Mouse (Mus musculus): Measurements from ENCODE around the gene Cant1. TPM values are rescaled to one million over a fixed set of nuclear protein-coding genes. Genes with fewer than 3 reads are reported as not detected.
"Not testable (repeated sequence)": the region's sequence is repeated elsewhere in the genome, so short reads cannot be mapped to it uniquely, and the experiment has no call there.

Gene Cant1
- polyA plus RNA-seq, 1 experiment, result 121 TPM

DNA sequence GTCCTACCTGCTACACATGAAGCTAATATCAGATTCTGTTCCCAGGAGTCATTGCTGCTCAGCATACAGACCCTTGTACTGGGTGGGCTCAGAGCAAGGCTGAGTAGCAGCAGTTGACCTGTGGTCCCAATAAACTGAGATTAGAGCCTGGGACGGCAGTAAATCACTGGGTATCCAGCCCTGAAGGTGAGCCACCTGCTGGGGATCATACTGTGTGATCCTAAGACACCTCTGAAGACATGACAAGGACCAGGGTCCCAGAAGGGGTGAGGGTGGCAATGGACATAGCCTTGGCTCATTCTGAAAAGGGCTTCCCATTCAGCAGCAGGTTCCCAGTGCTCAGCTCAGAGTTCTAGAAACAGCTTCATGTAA lies 8.8 kb downstream of the Cant1 start:
- DNase-seq (ENCODE audit: low read depth, low spot score), result no peak
- WGBS, result 20% methylated on average over 1 of the region's 1 CpGs

- WGBS, result 35% methylated on average over 12 of the region's 12 CpGs
- DNase-seq (ENCODE audit: low read depth, low spot score), result no peak
These were observed 9.5 kb downstream of the Cant1 start for GRCm38 (mm10) chr11:118409106-118410072.

DNA sequence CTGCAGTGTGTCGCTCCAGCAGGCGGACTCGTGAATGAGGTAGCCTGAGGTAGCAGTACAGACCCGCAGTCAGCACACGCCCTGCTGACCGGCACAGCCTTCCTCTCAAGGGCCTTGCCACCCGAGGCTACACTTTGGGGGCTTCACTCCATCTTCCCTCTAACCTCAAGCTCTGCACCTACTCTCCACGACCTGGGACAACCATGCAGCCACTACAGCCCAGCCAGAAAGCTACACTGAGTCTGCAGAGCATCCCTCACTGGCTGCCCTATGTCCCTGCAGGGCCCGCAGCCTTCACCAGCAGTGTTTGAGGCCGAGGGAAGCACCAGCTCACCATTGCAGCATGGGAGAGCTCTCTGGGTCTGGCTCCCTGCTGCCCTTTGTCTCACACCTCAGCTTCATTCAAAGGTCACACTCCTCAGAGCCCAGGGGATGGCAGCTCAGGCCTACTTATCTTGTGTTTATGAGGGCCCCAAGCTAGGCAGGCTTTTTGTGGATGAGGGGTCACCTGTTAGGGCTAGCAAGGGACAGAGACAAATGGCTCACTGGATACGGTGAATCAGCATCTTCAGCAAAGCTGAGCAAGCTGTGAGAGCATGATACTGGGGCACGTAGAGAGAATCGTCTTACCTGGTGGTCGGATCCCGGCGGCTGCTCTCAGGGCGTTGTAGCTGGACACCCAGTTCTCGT lies 10.7 kb downstream of the Cant1 start:
- DNase-seq (ENCODE audit: low read depth, low spot score), result no peak
- 67% methylated on average over 18 of the region's 18 CpGs for WGBS

GRCm38 (mm10) chr11:118407318-118407910 lies 11.5 kb downstream of the Cant1 start:
- no peak for DNase-seq (ENCODE audit: low read depth, low spot score)
- WGBS, result 37% methylated on average over 23 of the region's 23 CpGs

DNA sequence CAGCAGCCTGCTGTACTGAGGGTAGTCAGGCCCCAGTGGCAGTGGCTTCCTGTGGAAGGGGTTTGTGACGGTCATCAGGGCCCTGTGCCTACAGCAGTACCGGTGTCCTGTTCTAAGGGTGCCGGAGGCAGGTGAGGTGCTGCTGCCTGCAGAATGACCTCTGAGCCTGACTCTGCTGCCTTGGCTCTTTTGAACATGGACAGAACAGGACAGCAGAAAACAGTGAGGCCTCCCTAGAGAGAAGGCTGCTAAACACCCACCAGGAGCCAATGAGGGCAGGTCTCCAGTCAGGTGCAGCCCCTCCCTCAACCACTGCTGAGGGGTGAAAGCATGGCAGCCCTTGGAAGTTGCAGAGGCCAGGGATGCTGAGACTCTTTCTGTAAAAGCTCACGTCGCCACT lies 12.4 kb downstream of the Cant1 start:
- DNase-seq (ENCODE audit: low read depth, low spot score), result no peak
- WGBS, result 89% methylated on average over 5 of the region's 5 CpGs

DNA sequence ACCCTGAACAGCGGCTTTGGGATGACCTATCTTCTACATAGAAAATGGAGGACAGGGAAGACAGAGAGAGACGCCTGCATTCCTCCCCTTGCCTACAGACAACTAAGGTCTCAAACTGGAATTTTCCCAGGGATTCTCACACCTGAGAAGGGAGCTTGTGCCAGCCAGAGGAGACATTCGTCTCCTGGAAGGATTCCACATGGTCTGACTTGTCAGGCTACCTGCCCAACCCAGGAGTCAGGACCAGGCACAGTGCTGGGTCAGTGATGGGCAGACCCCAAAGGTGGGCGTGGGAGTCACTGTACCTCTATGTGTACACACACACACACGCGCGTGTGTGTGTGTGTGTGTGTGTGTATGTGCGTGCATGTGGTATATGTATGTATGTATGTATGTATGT lies 13.6 kb downstream of the Cant1 start:
- WGBS, result 90% methylated on average over 8 of the region's 8 CpGs
- no peak for DNase-seq (ENCODE audit: low read depth, low spot score)

GRCm38 (mm10) chr11:118403951-118404899 lies 14.7 kb downstream of the Cant1 start:
- no peak for DNase-seq (ENCODE audit: low read depth, low spot score)
- WGBS, result 89% methylated on average over 6 of the region's 6 CpGs

- 67% methylated on average over 2 of the region's 2 CpGs for WGBS
- DNase-seq (ENCODE audit: low read depth, low spot score), result no peak
These were observed 15.7 kb downstream of the Cant1 start for GRCm38 (mm10) chr11:118403183-118403582.

DNA sequence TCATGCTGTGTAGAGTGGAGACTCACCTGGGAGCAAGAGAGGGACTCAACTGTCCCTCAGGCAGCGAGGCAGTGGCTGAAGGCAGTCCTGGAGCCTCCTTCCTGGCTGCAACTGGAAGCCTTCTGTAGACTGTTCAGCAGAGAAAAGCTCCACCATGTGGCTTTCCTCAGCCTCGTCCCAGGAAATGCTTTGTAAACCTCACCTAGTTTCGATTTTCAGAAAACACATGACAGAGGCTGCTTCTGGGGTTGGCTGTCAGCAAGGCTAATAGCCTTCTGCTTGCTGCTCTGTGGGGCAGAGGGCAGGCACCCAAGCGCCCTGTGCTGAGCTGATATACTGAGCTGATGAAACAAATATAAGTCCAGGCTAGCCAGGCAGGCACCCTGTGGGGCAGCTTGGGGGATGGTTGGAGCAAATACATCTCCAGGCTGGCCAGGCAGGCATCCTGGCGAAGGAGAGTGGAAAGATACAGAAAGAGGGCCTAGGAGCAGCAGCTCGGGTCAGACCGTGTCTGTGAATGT lies 17.1 kb downstream of the Cant1 start, which contains the start of gene Lgals3bp:
TSS of gene Lgals3bp (minus strand) at position 333 of the 521 bp plus-strand sequence.
- DNase-seq (ENCODE audit: low read depth, low spot score), result no peak
- 1% methylated on average over 7 of the region's 7 CpGs for WGBS

- no peak for DNase-seq (ENCODE audit: low read depth, low spot score)
- 20% methylated on average over 4 of the region's 4 CpGs for WGBS
These were observed 17.7 kb downstream of the Cant1 start for GRCm38 (mm10) chr11:118401195-118401594.

DNA sequence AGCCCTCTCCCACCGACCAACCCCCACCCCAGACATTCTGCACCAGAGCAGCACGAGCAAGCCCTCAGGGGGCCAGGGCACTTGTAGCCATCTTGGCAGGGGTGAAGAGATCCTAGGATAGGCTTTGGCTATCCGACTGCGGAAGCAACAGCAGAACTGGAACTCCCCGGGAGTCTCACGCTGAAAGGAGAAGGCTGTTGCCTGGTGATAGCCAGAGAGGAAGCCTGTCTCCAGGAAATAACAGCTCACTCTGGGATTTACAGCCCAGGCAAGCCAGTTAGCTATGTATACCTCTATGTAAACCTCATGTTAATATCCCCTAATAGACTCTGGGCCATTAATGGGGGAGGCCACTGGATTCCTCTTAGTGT lies 18.3 kb downstream of the Cant1 start:
- 4% methylated on average over 6 of the region's 6 CpGs for WGBS
- no peak for DNase-seq (ENCODE audit: low read depth, low spot score)

GRCm38 (mm10) chr11:118399891-118400565 lies 18.9 kb downstream of the Cant1 start:
- DNase-seq (ENCODE audit: low read depth, low spot score), result no peak
- 22% methylated on average over 5 of the region's 5 CpGs for WGBS

DNA sequence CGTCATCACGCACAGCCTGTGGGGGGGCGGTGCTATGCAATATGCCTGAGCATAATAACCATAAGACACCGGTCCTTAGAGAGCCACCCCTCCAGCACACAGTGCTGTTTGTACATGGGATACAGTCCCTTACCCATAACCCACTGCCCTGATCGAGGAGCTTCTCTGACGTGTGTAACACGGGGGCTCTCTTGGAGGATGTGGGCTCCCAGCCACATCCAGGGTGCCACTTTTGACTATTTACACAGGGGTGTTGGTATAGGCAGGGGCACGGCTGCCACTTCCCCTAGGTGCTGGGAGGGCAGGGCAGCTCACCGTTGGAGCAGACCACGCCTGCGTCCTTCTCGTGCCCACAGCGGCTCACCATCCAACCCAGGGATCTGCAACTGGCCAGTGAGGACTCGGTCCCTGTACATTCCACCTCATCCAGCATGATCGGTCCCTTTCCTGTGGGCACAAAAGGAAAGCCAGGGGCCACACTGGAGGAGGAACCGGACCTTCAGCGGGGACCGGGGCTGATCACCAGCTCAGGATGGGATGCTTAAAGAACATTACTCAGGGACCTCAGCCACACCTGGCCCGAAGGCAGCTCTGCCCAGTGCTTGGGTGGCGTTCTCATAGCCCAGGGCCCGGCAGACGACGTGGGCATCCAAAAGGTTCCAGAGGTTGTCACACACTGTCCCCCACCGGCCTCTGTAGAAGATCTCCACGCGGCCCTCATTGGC lies 20.9 kb downstream of the Cant1 start:
- 94% methylated on average over 26 of the region's 26 CpGs for WGBS
- no peak for DNase-seq (ENCODE audit: low read depth, low spot score)

GRCm38 (mm10) chr11:118394538-118394937 lies 24.3 kb downstream of the Cant1 start:
- 74% methylated on average over 6 of the region's 6 CpGs for WGBS

DNA sequence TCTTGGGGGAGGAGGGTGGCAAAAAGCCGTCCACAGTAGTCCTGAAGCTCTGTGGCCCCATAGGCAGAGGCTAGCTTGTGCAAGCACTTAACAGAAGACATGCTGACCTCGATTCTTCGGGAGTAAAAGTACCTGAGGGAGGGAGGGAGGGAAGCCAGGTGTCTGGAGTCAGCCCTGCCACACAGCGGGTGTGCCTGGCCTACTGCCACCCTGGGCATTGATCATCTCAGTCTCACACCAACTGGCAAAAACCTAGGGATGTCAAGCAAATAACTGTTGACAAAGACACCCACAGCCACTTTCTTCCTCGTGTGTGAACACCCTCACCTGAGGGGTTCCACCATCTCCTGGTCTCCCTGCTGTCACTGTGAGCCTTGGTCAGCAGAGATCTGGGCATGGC lies 24.9 kb downstream of the Cant1 start:
- 48% methylated on average over 5 of the region's 5 CpGs for WGBS
- DNase-seq (ENCODE audit: low read depth, low spot score), result no peak

More at GRCm38 (mm10) chr11:118394538-118394937, 24.3 kb downstream of the Cant1 start:
- DNase-seq (ENCODE audit: low read depth, low spot score), result no peak

GRCm38 (mm10) chr11:118387816-118388215 lies 31.1 kb downstream of the Cant1 start:
- WGBS, result 95% methylated on average over 13 of the region's 13 CpGs
- DNase-seq (ENCODE audit: low read depth, low spot score), result not testable (repeated sequence)

- WGBS, result 34% methylated on average over 11 of the region's 11 CpGs
- no peak for DNase-seq (ENCODE audit: low read depth, low spot score)
These were observed 39.5 kb downstream of the Cant1 start for GRCm38 (mm10) chr11:118379251-118380009.
